Mouse (Mus musculus) thymus, postnatal 25 days (tissue): ENCODE data around the gene Catsper3.

ENCODE experiments used
- DNase-seq: peaks from one replicate; pipeline ENCODE4 v3.0.0; 2022

The Catsper3 gene

DNA sequence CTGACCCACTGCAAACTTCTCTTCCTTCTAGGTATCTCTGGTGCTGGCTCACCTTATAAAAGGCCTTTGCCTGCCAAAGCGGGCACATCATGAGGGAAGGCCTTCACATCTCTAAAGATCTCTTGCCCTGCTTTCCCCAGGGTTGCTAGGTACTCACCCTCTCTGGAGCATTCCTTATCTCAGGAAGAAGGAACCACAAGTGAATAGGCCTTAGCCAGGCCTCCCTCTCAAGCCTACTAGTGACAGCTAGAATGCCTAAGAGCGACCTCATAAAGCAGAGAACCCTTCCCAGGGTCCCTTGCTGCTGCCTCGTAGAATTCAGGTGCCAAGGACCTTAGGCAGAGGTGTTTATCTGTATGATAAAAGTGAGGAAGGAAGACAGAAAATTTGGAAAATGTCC lies at the start of gene Catsper3:
Gene Catsper3 (plus strand): TSS at position 301 of the 400 bp plus-strand sequence.
- DNase-seq, result no peak

DNA sequence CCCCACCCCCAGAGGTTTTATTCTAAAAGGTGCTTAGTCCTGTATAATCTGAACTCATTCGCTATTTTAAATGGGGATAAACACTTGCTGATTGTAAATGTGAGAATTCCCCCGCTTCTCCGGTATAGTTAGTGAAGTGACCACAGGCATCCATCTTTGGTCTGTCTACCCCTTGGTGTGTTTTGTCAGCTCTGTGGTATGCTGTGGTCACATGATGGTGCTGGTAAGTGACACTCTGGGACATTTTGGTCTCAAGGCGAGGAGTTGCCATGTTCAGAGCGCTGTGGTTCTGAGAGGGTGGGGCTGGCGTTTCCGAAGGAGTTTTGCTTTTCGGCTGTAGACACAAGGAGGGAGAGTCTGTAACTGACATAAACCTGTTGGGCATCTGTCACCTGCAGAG lies 46.5 kb upstream of the Catsper3 start:
- no peak for DNase-seq

DNA sequence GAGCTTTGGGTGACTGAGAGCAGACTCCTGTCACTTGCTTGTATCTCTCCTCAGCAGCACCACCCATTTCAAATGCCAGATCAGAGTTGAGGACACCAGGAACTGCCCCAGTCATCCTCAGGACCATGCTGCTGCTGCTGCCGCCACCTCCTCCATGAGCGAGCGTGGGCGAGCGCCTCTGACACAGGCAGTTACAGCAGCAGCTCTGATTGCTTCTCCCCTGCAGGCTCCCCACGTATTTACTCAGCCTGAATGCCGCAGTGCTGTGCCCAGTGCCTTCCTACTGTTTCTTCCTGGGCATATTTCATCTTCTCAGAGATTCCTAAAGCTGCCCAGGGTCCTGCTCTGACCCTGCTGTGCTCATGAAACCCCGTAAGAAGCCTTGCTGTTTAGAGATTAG lies 42.1 kb upstream of the Catsper3 start:
- DNase-seq, result no peak

DNA sequence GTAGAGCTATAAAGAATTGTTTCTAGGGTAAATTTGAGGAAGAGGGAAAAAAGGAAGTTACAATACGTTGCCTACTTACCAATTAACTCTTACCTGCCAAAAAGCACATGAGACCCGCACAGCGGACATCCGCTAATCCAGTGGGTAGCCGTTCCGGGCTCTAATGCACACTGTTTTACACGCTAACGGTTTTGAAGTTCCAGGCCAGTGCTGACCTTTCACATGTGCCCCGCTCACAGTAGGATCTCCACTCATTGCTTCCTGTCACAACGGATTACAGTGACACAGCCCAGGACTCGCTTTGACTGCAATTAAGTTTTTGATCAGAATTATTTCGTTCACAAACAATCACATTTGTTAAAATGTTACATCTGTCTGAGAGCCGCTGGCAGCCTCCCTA lies 30.0 kb upstream of the Catsper3 start:
- DNase-seq, result no peak

DNA sequence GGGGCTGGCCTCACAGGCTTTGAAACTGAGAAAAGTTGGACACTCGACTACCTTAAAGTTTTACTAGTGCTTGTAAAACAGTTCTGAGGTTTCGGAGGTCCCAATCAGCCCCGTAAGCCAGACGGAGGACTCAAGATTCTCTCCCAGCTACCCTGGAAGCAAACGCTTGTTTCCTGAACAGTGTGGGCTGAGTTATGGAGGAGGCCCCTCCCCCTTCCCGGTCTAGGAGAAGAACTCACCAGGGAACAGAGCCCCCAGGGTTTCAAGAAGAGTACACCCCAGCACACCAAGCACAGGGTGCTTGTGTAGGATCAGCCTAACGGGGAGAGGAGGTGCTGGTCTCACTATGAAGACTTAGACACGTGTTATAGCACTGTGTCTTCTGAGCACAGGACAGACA lies 27.6 kb upstream of the Catsper3 start:
- DNase-seq, result no peak

DNA sequence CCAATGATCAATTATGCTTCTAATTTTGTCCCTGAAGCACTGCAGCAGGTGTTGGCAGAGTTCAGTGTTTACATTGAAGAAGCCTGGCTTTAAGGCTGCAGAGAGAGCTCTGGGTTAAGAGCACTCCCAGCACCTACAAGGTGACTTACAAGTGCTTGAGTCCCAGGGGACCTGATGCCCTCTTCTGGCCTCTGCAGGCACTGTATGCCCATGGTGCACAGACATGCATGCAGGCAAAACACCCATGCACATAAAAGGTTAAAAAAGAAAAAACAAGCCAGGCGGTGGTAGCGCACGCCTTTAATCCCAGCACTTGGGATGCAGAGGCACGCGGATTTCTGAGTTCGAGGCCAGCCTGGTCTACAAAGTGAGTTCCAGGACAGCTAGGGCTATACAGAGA lies 26.7 kb upstream of the Catsper3 start:
- DNase-seq, result peak; percentile 7

DNA sequence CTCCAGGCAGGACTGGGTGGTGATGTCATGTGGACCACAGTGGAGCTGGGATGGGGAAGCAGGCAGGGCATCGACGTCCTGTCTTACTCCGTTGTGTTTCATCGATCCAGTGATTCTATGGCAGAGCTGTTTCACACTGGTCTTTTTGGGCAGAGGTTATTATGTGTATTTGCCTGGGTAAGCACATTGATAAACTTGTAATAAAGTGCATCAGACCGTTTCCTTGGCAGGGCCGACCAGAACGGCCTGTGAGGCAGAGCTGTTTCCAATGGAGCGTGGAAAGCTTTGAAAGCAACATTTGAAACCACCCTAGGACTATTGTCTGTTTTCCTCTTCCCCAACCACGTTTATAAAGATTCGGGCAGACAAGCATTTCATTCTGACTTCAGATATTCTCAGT lies 23.8 kb upstream of the Catsper3 start:
- no peak for DNase-seq

DNA sequence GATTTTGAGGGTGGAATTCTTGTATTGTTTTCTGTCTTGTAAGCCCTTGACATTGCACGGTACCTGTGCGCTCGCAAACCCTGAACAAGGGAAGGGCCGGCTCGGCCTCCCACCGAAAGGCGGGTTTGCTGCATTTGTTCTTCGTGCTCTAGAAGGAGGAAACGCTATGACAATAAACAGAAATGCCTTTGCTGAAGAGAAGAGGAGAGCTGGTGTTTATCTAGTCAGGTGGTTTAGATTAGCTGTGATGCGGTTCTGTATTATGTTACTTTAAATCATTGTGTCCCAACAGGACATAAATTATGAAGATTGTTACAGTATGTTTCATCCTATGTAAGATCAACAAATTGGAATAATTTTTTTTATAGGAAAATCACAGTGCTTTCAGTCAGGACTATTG lies 22.9 kb upstream of the Catsper3 start:
- DNase-seq, result no peak

DNA sequence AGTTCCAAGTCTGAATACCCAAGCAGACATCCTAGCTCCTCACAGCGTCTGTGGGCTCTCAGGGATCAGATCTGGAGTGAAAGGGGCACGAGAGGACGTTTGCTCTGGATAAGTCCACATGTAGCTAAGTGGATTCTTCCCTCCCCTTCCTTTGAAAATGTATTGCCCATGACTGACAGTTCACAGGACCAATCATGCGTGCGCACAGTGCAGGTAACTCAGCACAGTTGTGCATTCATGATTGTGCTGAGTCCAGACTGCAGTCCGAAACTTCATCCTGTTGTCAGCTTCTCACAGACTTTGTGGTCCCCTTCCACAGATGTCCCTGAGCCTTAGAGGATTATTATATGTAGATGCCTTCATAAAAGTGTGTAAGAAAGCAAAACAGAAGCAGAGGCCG lies 10.0 kb upstream of the Catsper3 start:
- no peak for DNase-seq

DNA sequence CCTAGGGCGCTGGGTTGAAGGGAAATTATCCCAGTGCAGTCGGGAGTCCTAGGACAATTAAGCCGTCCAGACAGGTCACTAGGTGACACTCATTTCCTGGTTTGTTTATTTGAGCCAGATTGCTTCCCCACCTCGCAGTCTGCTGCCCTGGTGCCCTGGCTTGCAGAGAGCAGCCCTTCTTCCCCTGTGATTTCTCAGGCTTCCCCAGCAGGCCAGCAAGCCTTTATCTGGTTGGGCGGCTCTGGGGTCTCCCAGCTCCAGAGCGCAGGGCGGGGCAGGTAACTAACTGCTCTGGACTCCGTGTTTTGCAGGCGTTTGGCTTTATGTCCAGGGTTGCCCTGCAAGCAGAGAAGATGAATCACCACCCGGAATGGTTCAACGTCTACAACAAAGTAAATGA lies 9.3 kb upstream of the Catsper3 start:
- DNase-seq, result no peak

DNA sequence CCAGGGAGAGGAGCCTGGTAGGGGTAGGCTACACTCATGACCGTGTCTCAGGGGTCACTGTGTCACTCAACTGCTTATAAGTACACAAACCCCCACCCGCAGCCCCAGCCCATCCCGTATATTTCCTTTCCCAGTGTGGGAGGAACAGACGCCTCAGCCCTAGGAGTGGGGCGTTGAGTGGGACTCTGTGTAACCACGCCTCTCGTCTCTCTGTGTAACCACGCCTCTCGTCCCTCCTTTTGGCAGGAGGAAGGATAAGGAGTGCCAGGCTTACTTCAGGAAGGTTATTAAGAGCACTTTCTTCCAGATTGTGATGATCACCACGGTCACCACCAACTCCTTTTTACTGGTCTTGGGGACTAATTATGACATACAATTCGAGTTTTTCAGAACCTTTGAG lies 1.8 kb downstream of the Catsper3 start:
- no peak for DNase-seq

DNA sequence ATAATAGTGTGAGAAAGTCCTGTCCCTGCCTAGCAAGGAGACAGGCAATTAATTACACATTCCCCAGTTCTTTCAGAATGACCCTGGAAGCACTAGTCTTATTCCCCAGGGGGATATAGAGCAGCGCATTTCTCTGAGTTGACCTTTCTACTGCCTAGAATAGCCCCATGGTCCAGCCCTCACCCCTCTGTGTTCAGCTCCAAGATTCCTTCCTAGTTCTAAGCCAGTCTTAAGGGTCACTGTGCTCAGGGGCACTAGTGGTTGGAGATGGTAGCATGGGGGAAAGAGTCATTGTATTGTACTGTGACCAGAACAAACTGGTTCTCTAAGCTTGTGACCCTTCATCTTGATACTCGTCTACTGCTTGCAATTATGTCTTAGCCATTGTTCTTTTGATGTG lies 16.9 kb downstream of the Catsper3 start:
- no peak for DNase-seq

DNA sequence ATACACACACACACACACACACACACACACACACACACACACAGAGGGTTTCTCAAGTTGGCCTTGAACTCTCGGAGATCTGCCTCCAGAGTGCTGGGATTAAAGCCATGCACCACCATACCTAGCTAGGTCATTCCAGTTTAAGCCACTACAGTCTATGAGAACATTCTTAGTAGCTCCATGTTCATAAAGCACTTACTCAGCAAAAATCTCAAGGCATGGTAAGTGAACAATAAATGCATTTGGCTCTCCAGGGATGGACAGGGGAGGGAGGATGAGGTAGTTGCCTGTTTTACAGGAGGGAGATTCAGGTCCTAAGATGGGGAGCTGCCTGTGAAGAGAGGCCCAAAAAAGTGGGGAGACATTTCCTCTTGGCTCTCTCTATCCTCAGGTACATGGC lies 19.6 kb downstream of the Catsper3 start:
- DNase-seq, result no peak

DNA sequence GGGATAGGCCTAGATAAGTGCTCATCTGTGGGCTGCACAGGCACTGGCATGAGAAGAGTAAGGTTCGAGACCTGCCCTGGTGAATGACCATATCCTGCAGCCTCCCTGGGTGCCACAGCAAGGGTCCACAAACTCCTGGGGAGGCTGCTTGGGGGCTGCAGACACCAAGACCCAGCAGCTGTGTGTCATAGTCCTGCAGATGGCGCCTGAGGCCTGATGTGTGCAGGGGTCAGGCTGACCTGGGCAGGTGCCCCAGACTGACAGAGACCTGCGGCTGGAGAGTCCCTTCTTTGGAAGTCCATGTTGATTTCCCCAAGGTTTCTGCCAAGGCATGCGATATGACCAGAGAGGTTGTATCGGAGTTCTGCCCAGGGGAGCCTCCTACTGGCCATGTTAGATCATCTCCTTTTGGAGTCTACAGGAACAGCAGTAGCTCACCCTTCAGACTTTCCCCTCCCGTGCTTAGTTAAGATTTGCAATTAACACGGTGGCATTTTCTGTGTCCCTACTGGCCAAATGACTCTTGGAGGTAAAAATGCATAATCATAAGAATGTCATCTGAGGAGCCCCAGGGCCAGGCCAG lies 24.8 kb downstream of the Catsper3 start:
- no peak for DNase-seq

DNA sequence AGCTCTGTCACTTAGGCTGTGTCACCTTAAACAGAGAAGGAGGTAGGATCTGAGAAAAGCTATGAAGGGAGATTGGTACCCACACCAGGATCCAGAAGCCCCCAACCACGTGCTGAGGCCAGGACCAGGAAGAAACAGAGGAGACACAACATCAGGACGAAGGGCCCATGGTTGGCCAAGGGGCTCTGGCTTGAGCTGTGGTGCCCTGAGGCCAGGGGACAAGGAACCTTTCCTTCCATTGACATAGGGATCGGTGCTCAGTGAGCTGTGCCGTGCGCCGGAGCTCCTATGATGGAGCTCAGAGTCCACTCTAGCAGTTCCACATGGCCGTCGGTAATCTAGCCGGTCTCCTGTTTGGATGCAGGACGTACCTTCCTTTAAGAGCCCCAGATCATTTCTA lies 25.3 kb downstream of the Catsper3 start:
- DNase-seq, result no peak

DNA sequence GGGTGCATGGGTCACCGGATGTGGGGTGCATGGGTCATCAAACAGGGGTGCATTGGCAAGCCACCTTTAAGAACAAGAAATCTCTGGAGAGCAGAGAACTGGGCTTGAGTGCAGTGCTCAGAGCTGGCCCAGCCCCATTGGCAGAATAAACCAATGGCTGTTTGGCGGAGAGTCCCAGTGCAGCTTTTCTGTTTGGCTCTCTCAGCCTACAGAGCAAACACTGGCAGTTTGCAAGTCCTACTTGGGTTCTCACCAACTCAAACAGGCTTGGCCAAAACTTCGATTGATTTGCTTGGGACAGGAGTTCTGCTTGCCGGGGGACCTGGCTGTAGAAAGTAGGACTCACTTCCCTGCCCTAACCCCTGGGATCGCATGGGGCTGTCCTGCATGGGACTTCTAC lies 26.6 kb downstream of the Catsper3 start:
- no peak for DNase-seq

DNA sequence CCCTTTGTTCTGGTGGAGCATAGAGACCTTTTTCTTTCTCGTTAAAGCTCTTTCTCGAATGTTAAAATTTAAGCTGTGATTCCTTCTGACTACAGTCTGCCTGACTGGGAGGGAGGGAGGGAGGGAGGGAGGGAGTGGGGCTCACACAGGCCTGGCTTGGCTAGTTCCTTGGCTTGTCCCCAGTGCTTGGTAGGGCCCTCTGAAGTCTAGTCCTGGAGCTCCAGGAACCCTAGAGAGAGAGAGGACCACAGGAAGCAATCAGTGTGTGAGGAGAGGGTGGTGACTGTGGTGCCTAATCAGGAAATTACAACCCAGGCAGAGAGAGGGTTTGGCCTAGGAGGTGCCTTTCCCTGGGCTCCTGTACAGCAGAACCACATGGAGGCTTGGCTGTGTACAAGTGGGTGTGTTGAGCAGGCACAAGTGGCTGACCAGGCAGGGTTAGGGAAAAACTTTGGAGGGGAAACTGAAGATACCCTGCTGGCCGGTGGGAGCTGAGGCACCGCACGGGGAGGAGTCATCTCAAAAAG lies 29.2 kb downstream of the Catsper3 start:
- no peak for DNase-seq

DNA sequence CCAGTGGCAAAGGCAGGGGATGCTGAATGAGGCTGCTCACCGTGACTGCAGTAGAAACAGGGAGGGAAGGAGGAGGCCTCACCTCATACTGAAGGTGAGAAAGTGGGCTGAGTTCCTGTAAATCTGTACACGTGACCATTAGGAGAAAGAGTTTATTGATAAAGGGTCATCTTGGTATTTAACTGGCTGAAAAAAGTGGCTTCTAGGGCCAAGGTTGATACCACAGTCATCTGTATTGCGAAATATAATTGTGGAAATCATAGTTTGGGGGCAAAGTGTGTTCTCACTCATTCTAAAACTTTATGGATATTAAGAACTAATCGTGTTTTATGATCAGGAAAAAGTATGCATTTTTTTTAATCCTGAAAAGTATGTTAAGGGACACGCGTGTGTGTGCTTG lies 30.5 kb downstream of the Catsper3 start:
- DNase-seq, result no peak

DNA sequence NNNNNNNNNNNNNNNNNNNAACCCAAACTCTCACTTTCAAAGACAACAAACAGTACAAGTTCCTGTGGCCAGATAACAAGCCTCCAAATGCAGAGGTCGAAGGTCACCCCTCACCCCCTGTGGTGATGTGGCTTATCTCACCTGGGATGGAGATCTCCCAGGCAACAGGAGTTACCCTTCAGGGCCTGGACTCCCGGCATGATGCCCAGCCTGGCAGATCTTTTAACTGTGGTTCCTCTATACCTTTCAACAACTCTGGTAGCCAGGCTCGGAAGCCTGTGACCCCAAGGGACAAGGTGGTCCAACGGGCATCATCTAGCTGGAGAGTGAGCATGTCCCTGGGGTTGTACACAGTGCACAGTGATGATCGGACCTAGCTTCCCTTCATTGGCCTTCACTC lies 38.1 kb downstream of the Catsper3 start:
- DNase-seq, result no peak

DNA sequence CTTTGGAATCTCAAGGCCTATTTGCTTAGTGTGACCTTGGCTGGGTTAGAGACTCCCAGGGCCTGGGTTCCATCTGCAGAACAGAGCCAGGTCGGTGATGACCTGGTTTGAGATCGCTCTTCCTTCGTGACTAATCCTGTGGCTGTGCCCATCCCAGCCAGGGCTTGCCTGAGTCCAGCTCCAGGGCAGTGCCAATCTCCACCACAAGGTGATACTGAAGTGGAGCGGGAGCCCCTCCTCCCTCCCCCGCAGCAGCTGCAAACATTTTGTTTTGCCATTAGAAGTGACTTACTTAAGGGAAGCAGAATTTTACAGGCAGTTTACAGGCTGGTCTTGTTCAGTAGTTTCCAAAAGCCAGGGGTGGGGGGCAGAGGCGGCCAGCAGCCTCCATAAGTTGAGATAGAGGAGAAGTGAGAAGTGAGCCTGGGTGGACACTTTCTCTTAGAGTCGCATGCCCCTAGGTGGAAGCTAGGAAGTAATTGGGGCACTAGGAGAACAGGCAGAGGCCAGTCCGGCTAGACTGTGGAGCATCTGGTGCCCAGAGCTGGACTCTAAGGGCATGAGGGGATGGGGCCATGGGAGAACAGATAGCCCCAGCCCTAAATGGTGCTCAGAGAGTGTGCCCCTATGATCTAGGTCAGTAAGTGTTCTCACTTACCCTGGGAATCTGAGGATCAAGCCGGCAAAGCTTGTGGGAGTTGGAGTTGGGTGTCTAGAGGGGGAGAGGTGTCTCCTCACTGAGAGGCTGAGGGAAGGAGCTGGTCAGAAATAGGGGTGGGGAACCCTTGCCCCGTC lies 40.0 kb downstream of the Catsper3 start:
- no peak for DNase-seq

DNA sequence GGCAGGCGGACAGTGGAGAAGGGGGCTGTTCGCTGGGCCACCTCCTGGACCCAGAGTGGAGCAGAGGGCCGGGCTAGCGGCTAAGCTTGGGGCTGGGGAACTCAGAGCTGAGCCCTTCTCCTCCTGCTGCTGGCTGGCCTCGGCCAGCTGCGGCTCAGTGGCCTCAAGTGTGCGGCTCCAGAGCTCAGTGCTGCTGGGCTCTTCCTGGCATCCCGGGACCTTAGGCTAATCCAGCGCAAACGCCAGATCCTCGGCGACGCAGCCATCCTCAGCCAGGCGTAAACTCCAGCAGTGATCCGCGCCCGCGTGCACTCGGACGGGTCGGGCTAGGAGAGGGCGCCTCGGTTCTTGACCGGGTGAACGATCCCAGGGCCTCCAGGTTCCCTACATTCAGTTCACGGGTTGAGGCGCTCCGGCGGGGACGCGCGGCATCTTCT lies 40.9 kb downstream of the Catsper3 start:
- no peak for DNase-seq

DNA sequence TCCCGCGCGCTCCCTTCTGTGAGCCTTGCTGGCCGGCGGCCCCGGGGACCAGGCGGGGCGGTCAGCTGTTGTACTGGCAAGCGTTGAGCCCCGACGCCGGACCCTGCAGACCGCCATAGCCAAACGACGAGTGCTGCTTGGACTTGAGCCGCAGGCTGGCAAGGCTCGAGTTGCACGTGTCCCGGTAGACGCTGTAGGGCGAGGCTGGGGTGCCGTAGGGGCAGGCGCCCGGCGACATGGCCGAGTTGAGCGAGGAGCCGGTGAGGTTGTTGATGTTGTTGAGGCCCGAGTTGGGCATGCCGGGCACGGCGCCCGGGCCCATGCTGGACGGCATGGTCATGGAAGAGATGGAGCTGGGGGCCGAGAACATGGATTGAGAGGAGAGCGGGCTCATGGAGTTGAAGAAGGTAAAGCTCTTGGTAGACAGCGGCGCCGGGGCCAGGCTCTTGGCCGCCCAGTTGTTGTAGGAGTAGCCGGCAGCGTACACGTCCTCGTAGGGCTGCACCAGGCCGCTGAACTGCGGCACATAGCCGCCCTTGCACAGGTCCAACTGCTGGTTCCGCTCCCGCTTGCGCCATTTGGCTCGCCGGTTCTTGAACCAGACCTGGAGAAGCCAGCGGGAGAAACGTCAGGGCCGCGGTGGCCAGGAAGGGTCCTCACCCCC lies 41.8 kb downstream of the Catsper3 start:
- DNase-seq, result no peak

DNA sequence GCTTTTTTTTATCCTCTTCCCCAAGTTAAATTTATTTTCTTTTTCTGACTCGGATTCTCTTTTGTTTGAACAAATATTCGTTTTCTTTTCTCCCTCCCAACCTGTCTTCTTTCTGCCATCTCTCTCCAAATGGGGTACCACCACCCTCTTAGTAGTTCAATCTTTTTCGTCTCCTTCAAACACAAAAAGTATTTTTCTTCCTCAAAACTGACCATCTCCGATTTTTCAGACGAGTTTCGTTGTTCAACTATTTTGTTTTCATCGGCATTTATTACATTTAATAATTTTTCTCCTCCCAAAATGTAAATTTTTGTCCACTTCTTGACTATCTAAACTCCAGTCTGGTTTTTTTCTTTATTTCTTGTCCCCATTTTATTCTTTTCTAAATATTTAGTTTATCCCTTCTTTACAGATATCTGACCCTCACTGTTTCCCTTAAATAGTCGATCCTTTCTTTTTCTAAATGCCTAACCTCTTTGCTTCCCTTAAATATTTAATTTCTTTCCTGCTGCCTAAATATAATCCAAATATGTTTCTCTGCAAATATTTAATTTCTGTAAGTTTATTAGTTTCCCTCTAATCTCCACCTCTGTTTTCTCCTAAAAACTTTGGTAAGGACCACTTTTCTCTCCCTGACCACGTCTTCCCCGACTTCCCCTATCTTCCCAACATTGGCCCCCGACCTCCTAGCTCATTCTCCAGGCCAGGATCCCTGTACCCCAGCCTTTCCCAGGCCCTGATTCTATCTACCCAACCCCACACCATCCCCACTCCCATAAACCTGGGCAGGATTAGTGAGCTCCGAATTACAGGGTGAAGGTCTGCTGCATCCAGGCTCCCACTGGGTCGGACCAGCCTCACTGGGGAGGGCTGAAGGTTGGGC lies 42.7 kb downstream of the Catsper3 start:
- no peak for DNase-seq
